Mouse (Mus musculus): ENCODE measurements around the gene Sdk2.

Gene Sdk2

DNA sequence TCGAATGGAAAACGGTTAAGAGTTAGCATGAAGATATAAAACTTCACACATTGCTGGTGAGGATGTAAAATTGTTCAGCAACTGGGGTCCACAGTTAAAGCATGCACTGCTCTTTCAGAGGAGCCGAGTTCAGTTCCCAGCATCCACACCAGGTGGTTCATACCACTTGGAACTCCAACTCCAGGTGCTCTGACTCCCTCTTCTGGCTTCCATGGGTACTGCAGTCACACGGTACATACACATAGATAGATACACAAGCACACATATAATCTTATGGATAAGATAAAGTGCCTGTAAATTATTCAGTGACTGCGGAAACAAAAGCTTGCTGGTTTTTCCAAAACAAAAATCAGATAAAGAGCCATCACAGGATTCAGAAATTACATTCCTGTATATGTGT lies 19.9 kb downstream of the Sdk2 start:
- DNase-seq (ENCODE audit: low read depth, low spot score): no peak

DNA sequence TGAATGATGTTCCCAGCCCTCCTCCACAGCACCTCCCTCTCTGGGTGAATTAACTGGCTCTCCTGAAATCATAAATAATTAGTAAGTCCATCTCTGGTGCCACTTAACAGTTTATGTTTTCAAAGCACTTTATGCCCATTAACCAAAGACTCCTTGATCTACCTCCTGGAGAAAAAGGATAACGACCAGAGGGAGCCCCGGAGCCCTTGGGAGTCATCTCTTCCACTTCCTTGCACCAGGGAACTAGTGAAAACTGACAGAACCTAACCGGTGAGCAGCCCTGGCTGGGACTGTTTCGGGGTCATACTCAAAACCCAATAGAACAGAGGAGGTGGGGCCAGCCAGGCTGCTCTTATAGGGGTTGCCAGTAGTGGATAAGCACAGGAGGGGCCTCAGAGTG lies 22.5 kb downstream of the Sdk2 start:
- no peak for DNase-seq (ENCODE audit: low read depth, low spot score)

DNA sequence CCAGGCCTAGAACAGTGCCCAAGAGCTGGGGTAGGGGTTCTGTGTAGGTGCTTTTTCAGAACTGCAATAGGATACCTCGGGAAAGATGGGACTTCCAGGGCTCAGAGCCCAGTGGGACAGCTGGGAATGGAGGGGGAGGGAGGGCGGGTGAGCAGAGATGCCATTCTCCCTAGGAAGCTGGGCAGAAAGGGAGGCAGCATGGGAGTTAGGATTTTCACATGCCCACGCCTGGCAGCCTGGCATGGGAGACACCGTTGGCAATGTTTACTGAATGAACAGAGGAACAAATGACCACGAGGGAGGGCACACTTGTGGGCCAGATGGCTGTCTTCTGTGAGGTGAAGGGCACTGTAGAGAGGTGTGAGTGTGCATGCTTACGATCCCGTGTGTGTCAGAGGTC lies 23.3 kb downstream of the Sdk2 start:
- DNase-seq (ENCODE audit: low read depth, low spot score): peak; percentile 79

DNA sequence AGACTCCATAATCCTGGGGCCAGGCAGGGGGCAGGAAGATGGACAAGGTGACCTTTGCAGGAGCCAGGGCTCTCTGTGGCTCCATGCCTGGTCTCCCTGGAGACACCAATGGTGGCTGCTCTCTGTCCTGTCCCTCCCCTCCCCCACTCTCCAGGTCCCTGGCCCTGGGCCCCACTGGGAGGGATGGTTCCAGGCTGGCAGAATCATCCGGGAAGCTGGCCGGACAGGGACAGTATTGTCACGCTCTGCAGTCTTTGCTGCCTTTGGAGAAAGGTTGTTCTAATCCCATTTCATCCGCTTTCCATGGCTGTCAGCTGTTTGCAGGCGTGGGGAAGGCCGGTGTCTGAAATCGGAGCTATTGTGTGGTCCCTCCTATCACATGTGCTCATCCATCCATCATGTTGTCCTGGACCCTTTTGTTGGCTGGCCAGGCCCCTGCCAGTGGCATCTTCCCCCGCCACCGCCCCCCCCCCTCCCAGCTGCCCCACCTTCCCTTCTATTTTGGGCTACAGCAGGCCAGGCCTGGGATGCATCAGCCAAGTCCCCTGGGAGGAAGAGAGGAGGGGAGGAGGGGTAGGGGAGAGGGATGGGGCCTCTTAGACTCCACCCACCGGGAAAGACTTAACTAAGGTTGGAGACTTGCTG lies 26.3 kb downstream of the Sdk2 start:
- DNase-seq (ENCODE audit: low read depth, low spot score): peak; percentile 35

DNA sequence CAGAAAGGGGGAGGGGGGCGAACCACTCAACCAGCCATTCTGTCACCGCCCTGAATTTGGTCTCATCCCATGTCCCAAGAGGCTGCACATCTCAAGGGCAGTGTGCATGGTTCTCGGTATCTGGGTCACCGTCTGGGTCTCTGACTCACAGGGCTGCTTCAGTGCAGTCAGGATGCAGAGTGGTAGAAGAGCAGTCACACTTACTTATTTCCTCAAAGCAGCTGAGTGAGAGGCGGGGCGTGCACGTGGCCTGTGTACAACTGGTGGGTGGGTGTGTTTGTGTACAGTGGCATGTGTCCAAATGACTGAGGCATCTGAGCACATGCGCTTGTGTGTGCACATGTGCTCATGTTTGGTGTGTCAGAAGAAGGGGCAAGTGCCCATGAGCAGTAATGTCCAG lies 28.8 kb downstream of the Sdk2 start:
- DNase-seq (ENCODE audit: low read depth, low spot score): peak; percentile 74

DNA sequence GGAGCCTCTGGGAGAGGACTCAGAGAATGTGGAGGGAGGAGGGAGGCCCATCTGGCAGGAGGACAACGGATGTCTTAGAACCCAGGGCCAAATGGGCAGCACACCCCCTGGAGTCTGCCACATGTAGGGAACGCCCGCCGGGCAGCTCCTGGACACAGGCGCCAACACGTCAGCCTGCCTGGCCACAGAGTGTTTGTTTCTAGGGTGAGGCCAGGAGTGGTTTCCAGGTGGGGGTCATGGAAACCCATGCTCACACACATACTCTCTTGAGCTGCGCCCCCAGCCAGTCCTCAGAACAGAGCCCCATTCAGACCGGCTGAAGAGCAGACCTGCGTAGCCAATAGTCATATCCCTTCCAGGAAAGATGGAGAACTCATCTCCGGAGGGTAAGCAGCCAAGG lies 35.4 kb downstream of the Sdk2 start:
- DNase-seq (ENCODE audit: low read depth, low spot score): no peak

DNA sequence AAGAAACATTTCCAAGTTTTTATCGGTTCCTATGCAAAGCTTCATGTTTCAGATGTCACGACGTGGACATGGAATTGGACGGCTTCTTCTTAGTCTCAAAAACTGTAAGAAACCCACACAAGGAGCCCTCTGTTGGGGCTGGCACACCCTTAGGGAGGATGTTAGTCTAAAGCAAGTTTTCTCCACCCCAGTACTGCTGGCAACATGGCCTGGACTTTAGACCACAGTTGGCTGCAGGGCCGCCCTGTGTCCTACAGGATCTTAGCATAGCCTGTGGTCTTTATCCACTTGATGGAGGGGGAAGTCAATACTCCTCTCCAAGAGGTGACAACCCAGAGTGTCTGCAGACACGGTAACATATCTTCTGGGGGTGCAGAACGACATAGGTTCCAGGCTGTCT lies 36.6 kb downstream of the Sdk2 start:
- DNase-seq (ENCODE audit: low read depth, low spot score): no peak

DNA sequence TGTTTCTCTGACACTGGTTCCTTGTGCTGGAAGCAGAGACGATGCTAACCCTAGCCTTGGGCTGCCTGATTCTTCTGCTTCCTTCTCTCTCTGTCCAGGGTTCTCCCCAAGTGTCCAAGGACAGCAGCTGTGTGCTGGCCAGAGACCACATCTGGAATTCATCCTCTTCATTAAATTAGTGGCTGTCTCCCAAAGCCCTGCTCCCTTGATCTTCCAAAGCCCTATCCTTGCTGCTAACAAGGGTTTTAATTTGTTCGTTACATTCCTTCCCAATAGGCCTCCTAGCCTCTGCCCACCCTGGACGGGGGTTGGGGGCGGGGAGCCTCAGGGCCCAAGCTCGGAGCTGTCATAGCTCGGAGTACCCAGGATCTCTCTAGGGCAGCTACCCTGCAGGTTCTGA lies 38.3 kb downstream of the Sdk2 start:
- DNase-seq (ENCODE audit: low read depth, low spot score): no peak

DNA sequence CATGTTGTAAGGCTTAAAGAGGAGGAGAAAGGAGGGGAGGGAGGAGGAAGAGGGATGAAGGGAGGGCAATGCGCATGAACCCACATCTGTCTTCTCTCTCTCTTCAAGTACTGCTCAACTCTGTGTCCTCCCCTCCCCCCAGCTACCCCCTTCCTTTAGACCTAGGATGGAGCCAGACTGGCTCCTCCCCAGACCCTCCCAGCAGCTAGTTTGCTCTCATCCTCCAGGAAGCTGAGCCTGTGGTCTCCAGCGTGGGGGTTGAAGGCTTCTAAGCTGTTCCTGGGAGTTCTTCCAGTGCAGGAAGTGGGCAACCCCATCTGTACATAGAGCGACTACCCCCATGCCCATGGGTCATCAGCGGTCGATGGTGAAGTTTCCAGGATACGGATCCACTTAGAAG lies 38.8 kb downstream of the Sdk2 start:
- DNase-seq (ENCODE audit: low read depth, low spot score): no peak

DNA sequence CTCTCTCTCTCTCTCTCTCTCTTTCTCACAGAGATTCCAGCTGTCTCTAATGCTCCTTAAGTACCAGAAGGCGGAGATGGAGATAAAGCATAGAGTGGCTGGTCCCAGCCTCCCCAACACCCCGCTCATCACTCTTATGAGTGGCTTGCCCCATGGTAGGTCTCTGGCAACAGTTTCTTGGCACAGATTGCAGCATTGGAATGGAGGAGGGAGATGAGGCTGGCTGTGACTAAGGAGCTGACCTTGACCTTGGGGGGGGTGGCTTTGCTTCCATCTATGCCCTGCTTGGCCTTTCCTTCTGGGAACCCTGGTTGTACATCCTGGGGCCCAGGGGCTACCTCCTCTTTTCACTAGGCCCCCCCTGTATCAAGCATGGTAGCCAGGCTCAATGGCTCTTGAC lies 41.8 kb downstream of the Sdk2 start:
- no peak for DNase-seq (ENCODE audit: low read depth, low spot score)

DNA sequence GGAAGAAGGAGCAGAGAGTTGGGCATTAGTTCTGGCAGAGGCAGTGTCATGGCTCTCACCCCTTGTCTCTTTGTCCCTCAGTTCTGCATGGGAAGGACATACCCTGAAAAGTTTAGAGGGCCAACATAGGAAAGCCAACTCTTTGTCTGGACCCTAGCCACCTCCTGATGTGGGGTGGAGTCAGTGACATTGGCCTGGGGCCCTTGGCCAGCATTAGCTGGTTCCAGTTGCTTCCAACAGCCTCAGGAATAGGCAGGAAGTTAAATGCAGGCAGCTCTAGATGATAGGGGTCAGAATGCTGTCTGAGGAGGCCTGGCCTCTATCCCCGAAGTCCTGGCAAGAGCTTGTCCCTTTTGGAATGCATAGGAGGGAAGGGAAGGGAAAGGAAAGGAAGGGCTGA lies 42.9 kb downstream of the Sdk2 start:
- no peak for DNase-seq (ENCODE audit: low read depth, low spot score)

DNA sequence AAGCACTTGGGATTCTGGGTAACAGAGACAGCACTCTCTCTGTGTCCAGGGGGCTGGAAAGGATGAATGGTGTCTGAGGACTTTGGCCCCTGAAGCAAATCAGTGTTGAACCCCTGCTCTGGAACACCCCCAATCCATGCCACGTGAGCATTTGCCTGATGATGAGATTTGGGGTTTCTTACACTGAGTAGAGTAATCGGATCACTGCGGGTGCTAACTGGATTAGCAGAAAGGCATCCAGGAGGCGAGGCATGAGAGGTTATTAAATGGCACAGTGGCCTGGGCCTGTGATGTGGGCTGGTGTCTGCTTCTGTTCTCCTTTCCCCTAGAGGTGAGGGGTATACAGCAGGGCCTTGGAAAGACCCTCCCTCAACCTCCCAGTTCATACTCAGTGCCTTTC lies 44.7 kb downstream of the Sdk2 start:
- no peak for DNase-seq (ENCODE audit: low read depth, low spot score)

DNA sequence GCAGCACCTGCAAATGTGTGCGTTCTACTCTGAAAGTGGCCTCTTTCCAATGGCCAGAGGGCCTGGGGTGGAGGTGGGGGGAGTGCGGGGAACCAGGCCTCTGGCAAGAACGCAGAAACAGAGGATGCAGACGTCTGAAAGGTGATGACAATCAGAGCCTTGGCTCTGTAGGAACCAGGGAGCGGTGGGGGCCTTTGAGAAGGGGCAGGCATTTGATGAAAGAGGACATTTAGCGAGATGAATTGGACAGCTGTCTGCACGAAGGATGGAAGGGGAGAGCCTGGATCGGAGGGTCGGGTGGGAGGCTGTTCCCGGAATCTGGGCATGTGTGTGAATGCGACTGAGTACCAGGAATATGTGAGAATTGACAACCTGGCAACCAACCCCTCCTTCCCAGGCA lies 47.8 kb downstream of the Sdk2 start:
- DNase-seq (ENCODE audit: low read depth, low spot score): no peak

DNA sequence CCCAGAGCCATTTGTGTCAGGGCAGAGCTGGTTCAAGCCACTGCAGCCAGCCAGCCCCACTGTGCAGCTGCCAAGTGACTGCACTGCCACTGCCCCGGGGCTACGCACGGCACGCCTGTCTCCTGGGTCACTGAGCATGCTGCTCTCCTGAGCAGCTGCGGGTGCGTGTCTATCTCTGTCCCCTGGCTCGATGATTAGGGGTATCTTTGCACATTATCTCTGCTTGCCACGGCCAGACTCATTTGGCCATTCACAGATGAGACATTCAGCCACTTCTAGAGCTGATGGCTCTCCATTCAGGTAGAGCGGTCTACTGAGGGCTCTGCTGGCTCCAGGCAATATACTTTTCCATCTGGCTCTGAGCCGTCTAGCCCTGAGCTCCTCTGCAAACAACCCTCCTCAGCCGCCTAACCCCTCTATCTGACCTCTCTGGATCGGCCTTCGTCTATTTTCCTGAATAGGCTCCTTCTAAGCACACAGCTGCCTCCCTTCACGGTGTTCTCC lies 49.9 kb downstream of the Sdk2 start:
- no peak for DNase-seq (ENCODE audit: low read depth, low spot score)

DNA sequence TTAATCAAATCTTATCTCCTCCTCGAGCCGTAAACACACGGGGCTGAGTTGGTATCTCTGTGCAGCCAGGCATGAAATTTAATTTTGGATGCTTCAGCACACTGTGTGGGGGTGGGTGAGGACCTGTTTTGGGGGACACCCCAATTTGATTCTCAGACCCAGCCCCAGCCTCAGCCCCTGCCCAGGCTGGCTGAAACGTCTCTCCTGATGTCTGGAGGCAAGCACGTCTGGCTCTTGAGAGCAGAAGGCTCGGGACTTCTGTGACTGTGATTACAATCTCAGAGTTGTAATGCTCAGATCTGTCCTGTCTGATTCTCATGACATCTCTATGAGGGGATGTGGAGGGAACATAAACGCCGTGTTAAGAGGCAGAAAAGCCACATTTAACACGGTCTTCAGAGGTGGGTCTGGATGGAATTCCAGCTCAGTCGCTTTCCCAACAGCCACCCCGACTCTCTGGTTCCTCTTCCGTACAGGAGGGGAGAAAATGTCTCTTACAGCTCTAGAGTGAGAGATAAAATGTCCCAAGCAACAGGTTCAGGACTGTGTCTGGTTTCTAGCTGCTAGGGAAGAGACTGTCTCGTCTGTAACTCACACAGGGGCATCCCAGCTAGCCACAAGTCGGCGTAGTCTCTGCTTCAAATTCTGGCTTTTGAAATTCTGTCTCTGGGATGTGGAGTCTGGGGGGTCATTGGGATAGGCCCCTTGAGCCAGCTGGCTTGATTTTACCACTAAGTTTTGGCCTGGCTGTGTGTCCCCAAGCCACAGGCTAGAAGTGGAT lies 50.5 kb downstream of the Sdk2 start:
- DNase-seq (ENCODE audit: low read depth, low spot score): no peak

DNA sequence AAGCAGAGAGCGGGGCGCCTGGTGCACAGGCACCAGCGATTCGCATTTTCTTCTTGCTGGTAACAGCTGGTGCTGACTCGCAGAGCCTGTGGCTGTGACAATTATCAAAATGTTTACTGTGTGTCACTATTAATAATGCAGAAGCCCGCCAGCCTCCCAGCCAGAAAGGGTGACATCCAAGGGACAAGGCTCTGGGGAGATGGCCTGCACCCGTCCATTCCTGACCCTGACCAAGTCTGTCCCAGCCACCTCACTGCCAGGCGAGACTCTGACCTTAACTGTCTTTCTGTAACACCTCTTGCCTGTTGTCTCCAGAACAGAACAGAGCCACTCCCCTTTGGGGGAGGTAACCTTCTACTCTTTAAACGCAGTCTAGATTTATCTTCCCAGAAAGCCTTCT lies 55.3 kb downstream of the Sdk2 start:
- no peak for DNase-seq (ENCODE audit: low read depth, low spot score)

DNA sequence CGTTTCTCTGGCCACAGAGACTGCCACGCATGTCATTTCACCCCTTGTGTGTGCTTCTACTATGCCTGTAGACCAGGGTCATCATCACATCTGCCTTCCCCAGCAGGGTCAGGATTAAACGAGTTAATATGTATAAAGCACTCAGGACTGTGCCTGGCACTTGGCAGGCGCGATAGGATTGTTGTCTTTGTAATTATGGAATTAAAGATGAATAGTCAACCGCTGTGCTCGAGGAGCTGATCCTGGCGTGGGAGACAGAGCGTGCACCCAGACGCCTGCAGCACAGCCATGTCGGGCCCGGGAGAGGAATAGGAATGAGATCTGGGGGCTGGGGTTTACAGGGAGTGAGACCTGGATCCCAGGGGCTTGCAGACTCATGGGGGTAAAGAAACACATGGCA lies 61.0 kb downstream of the Sdk2 start:
- no peak for DNase-seq (ENCODE audit: low read depth, low spot score)

DNA sequence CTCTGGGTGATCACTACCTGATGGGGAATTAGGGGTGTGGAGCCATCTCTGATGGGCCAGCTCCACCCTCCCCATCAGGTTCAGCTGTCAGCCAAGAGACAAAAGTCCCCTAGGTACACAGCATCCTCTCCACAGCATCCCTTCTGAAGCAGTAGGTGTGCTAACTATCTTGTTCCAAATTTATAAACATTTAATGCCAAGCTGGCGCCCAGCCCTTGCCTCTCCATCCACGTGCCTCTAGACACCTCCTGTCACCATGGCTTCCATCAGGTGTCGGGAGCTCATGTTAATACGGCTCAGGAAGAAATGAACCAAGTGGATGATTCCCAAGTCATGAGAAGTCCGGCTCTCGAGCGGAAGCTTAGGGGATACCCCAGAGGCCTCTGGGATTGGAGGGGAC lies 62.2 kb downstream of the Sdk2 start:
- no peak for DNase-seq (ENCODE audit: low read depth, low spot score)

DNA sequence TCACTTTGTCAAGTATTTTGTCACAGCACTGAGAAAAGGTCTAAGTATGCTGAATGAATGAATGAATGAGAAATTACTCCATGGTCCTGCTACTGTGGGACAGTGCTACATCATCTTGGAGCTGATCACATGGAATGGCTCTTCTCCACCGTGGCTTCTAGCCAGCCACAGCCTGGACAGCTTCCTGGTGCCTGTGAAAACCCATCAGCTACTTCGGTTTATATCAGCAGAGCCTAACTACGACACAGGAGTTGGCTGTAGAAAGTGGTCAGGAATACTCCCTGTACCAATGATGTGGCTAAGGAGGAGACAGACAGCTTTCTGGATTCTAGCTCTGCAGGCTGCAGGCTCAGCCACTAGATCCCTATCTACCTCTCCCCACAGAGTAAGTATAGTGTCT lies 63.7 kb downstream of the Sdk2 start:
- DNase-seq (ENCODE audit: low read depth, low spot score): peak; percentile 16

DNA sequence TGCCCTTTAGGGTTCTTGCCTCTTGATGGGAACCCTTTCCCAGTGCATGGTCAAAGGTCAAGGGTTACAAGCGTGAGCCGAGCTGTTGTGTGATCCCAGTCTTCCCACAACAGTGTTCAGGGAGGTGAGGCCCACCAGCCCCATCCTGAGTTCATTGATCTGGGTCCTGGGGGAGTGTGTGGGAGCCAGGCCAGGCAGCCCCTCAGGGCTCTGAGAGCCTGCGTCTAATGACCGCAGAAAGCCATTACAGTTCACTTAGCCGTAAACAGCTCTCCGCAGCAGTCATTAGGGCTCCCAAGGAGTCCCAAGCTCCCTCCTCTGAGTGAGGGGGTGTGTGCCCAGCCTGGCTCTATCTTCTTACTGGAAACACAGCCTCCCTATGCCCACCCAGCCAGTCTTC lies 66.8 kb downstream of the Sdk2 start:
- no peak for DNase-seq (ENCODE audit: low read depth, low spot score)

DNA sequence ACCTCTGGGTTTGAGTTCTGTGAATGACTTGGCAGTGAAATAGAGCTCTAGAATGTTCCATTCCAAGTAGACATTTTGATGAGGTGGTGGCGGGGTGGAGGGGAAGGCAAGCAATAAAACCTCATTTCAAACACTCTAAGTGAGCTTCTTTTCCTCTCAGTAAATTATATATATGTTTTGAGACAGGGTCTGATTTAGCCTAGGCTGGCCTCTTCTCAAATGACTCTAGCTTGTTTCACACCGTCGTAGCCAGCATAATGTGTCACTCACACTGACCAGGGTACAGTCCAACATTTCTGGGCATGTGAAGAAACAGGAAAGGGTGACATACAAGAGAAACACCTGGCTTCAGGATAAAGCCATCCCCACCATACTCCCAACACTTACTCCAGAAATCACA lies 68.1 kb downstream of the Sdk2 start:
- no peak for DNase-seq (ENCODE audit: low read depth, low spot score)

DNA sequence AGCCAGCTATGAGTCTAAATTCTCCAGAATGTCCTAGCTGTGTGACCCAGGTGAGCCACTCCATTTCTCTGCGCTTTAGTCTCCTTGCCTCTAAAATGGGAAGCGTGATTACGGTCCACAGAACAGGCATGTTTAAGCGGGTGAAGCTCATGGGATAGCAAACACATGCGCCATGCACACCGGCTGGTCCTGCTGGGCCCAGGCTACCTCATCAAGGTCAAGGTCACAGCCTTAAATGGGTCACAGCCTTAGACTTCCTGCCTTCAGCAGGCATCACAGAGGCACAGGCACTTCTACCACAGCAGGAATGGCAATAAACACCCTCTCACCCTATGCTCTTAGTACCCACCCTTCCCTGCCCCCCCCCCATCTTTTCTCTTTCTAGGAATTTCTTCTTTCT lies 72.9 kb downstream of the Sdk2 start:
- no peak for DNase-seq (ENCODE audit: low read depth, low spot score)

DNA sequence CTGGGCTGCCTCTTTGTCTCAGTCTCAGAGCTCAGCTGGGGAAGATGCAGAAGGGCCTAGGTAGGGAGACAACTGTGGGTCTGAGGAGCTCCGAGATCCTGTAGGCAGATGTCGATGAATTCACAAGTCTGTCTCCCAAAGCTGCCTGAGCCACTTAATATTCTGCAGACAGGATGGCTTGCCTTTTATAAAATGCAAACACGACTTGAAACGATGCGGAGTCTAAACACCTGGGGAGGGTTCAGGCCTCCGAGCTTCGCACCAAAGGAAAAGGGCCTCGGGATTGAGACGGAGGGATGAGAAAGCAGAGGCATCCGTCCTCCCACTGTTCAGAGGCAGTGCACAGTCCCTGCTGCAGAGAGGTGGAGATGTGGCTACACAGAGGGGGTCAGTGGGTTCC lies 74.0 kb downstream of the Sdk2 start:
- DNase-seq (ENCODE audit: low read depth, low spot score): peak; percentile 28

DNA sequence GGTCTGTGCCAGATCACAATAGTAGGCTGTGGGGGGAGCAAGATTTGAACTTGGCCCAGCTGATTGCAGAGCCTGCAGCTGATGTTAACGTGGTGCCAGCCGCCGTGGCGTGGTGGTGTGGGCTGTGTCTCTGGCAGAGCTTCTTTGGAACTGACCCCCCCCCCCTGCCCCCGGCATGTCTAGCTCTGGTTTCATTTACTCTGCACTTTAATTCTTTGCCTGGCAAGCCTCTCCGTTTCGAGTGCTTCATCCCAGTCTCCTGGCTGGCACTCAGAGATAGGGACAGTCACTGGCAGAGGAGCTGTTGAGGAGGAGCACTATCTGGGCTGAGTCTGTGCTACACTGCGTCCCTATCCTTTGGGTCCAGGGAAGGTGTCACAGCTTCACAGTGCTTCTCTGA lies 75.0 kb downstream of the Sdk2 start:
- DNase-seq (ENCODE audit: low read depth, low spot score): peak; percentile 37

Data from brain, adult 2 months (tissue).